Mouse (Mus musculus) limb, embryonic 12.5 days (tissue): ENCODE measurements at regions not wholly inside any gene's neighbourhood (a gene's known extent, or its start where the extent isn't known, plus 50 kb on each side); places are given as distances from the start of the nearest gene placed in this dataset.

ENCODE experiments used
- ATAC-seq: fragments of 200-750 bp; cut with Nextera tagmentation; 2 replicates; pipeline ENCODE4 v1.8.0; 2017; ENCODE audit warnings: low read depth, moderate TSS enrichment; ENCODE audit not compliant: insufficient number of reproducible peaks, insufficient read depth, low FRiP score, low TSS enrichment
- H3K27ac ChIP-seq: fragments of 300-500 bp; sonication (generic); 2 replicates; pipeline ENCODE4 v1.5.1; 2016; ENCODE audit warnings: mild to moderate bottlenecking, moderate library complexity
- H3K27me3 ChIP-seq: fragments of 300-500 bp; sonication (generic); 2 replicates; pipeline ENCODE4 v1.6.1; 2016; ENCODE audit warnings: mild to moderate bottlenecking, moderate library complexity
- H3K36me3 ChIP-seq: fragments of 300-500 bp; sonication (generic); 2 replicates; pipeline ENCODE4 v1.6.1; 2016; ENCODE audit warnings: mild to moderate bottlenecking, moderate library complexity
- H3K4me1 ChIP-seq: fragments of 300-500 bp; sonication (generic); replicated peaks from 2 replicates; pipeline ENCODE4 v1.6.1; 2016
- H3K4me2 ChIP-seq: fragments of 300-500 bp; sonication (generic); 2 replicates; pipeline ENCODE4 v1.6.1; 2016; ENCODE audit warnings: mild to moderate bottlenecking, moderate library complexity
- H3K4me3 ChIP-seq: fragments of 300-500 bp; sonication (generic); replicated peaks from 2 replicates; pipeline ENCODE4 v1.5.1; 2016; ENCODE audit warnings: mild to moderate bottlenecking
- H3K9ac ChIP-seq: fragments of 300-500 bp; sonication (generic); replicated peaks from 2 replicates; pipeline ENCODE4 v1.6.1; 2016; ENCODE audit warnings: mild to moderate bottlenecking, moderate library complexity
- H3K9me3 ChIP-seq: fragments of 300-500 bp; sonication (generic); 2 replicates; pipeline ENCODE4 v1.6.1; 2016; ENCODE audit warnings: mild to moderate bottlenecking, moderate library complexity
- WGBS: fragments of 180-500 bp; shearing (Covaris S2); methylation state at CpG from one replicate; pipeline ENCODE4 v1.1.7; 2016; 5-methylcytosine and 5-hydroxymethylcytosine counted together

GRCm38 (mm10) chr14:48580396-48580795 is 93.2 kb downstream of the Otx2 start:
- H3K36me3 ChIP-seq, result no peaks in the 10 kb centered on the region
- no peak overlapping the region for H3K9ac ChIP-seq
- WGBS, result 33% methylated on average over 9 of the region's 9 CpGs
- H3K27ac ChIP-seq, result no peak overlapping the region
- no peaks in the 10 kb centered on the region for H3K9me3 ChIP-seq
- no peaks in the 10 kb centered on the region for H3K27me3 ChIP-seq
- no peak for ATAC-seq
- no peak overlapping the region for H3K4me3 ChIP-seq
- no peak overlapping the region for H3K4me2 ChIP-seq
- H3K4me1 ChIP-seq, result no peaks in the 10 kb centered on the region

DNA sequence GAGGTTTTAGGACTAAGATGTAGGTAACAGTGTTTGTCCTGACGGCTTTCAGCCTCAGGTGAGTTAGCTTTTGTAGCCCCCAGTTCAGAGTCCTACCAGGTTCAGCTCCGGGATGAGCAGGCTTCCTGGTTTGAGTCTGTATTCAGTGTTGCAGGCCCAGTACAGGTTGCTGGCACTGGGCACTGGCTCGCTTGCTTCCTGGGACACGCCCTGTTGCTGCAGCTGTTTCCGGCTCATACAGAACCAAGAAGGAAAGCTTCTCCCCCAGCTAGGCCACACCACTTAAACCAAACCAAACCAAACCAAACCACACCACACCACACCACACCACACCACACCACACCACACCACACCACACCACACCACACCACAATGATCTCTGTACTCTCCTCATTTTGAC is 93.6 kb downstream of the Otx2 start:
- H3K9ac ChIP-seq, result no peak overlapping the region
- no peaks in the 10 kb centered on the region for H3K36me3 ChIP-seq
- H3K4me2 ChIP-seq, result no peak overlapping the region
- no peaks in the 10 kb centered on the region for H3K9me3 ChIP-seq
- 71% methylated on average over 5 of the region's 5 CpGs for WGBS
- H3K4me3 ChIP-seq, result no peak overlapping the region
- H3K4me1 ChIP-seq, result no peaks in the 10 kb centered on the region
- no peaks in the 10 kb centered on the region for H3K27me3 ChIP-seq
- ATAC-seq, result no peak
- no peak overlapping the region for H3K27ac ChIP-seq
